Mouse (Mus musculus) 416B (cell line): Measurements from ENCODE around the gene A930017K11Rik.

Experiments
- DNase-seq: peaks from one replicate; pipeline ENCODE4 v3.0.0; 2011; ENCODE audit warnings: low read depth

The A930017K11Rik gene

GRCm38 (mm10) chr17:25958771-25959494 lies 6.6 kb upstream of the A930017K11Rik start:
- no peak for DNase-seq

GRCm38 (mm10) chr17:25957586-25958051 lies 5.3 kb upstream of the A930017K11Rik start:
- DNase-seq, result no peak

GRCm38 (mm10) chr17:25956631-25957030 lies 4.3 kb upstream of the A930017K11Rik start:
- DNase-seq, result no peak

GRCm38 (mm10) chr17:25956201-25956600 lies 3.8 kb upstream of the A930017K11Rik start:
- no peak for DNase-seq

GRCm38 (mm10) chr17:25955736-25956135 lies 3.4 kb upstream of the A930017K11Rik start:
- DNase-seq, result no peak

GRCm38 (mm10) chr17:25954671-25955070 lies 2.3 kb upstream of the A930017K11Rik start:
- DNase-seq, result no peak

GRCm38 (mm10) chr17:25953161-25953560 lies 796 bp upstream of the A930017K11Rik start:
- no peak for DNase-seq

- no peak for DNase-seq
Observed at GRCm38 (mm10) chr17:25951225-25951802, 1.1 kb downstream of the A930017K11Rik start.

GRCm38 (mm10) chr17:25950706-25951105 lies 1.7 kb downstream of the A930017K11Rik start:
- no peak for DNase-seq

GRCm38 (mm10) chr17:25949981-25950380 lies 2.4 kb downstream of the A930017K11Rik start:
- DNase-seq, result no peak

- DNase-seq, result no peak
Observed at GRCm38 (mm10) chr17:25948051-25948450, 4.3 kb downstream of the A930017K11Rik start.

GRCm38 (mm10) chr17:25947576-25947975 lies 4.8 kb downstream of the A930017K11Rik start:
- no peak for DNase-seq

GRCm38 (mm10) chr17:25946891-25947290 lies 5.5 kb downstream of the A930017K11Rik start:
- no peak for DNase-seq

- no peak for DNase-seq
Observed at GRCm38 (mm10) chr17:25946349-25946748, 6.0 kb downstream of the A930017K11Rik start.

- no peak for DNase-seq
Observed at GRCm38 (mm10) chr17:25945517-25946155, 6.7 kb downstream of the A930017K11Rik start.

- DNase-seq, result no peak
Observed at GRCm38 (mm10) chr17:25944366-25945163, 7.8 kb downstream of the A930017K11Rik start, which contains the start of the genes Pigq and Nhlrc4. Pigq (minus strand) TSS chr17:25944936. Nhlrc4 (minus strand) TSS chr17:25944961.

GRCm38 (mm10) chr17:25943769-25944168 lies 8.6 kb downstream of the A930017K11Rik start:
- DNase-seq, result no peak

- no peak for DNase-seq
Observed at GRCm38 (mm10) chr17:25943221-25943620, 9.1 kb downstream of the A930017K11Rik start.

GRCm38 (mm10) chr17:25942597-25943151 lies 9.7 kb downstream of the A930017K11Rik start:
- no peak for DNase-seq

- DNase-seq, result peak; percentile 77
Observed at GRCm38 (mm10) chr17:25941511-25942241, 10.7 kb downstream of the A930017K11Rik start.

GRCm38 (mm10) chr17:25934526-25934925 lies 17.8 kb downstream of the A930017K11Rik start:
- no peak for DNase-seq
